11 mouse cellular contexts compared by ENCODE assay signal in the genomic region with DNA sequence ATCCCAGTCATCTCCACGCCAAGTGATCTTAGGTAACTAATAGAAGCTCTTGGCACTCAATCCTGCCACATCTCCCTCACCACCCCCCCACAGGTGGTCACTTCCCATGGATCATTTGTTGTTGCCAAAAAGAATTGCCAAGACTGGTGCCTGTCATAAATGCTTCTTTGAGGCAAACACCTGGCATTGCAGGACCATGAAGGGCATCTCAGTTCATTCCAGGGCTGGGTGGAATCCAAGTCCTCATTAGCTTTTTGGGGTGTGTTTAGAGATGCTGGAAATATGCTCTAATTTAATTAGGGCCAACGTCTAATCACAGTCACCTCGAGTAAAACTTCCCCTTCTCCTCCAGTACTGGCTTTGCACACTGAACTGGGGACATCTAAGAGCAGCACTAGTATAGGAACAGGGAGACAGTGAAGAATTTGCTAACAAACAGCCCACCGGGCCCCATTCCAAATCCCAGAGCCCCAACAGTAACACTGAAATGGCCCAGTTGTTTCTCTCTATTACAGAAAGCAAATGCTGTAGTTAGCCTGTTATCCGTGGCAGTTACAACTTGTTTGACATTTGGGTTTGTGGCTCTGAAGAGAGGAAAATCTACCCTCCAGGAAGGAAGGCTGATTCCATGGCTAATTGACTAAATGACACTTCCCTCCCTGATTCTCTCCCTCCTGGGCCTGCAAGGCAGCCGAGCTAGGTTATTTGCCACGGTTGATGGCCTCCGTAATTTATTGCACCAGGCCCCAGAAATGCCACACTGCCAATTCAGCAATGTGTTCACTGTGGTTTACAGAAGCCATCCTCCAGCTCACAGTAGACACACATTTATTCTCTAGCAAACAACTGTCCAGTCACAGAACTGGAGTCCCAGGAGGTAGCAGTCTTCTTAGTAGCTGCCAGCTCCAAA.
A peak's percentile ranks its signal among the peaks of the same experiment; 100 is the strongest.
DNase-seq lines count a peak whose midpoint lies in the region; ATAC-seq and TF ChIP-seq lines count a peak whose summit lies in the region.
"Had no signal": no experiment of that assay in that cellular context is flagged by ENCODE, and none has a peak within 500 bp of the region (broad histone marks: within the 10 kb centered on the region; RNA-seq: fewer than 3 reads in every experiment).

No protein-coding gene starts in this region.

- TF ChIP-seq EP300 in heart, adult 2 months (IDR thresholded peaks at IDR 0.05; ENCODE audit: insufficient read depth, low read depth, low read length), result no peak

- WGBS in forebrain, embryonic 13.5 days, result 59% methylated on average over 8 of the region's 8 CpGs
- 63% methylated on average over 8 of the region's 8 CpGs for WGBS in forebrain, embryonic 10.5 days
- 52% methylated on average over 8 of the region's 8 CpGs for WGBS in midbrain, postnatal 0 days
- 74% methylated on average over 8 of the region's 8 CpGs for WGBS in heart, adult 2 months

- peak; percentile 80 for ATAC-seq in forebrain, embryonic 13.5 days
- 0 out of 2 replicates have a peak, but pooled peaks have one; percentile 25 for ATAC-seq in midbrain, postnatal 0 days (ENCODE audit: low FRiP score)

- TF ChIP-seq POLR2A in heart, adult 2 months (IDR thresholded peaks at IDR 0.05; ENCODE audit: insufficient read depth, low read depth, low read length), result no peak

- H3K4me1 ChIP-seq in forebrain, embryonic 13.5 days, result peaks cover 6% of the 10 kb centered on the region; the same call in 1 of the 2 replicates
- H3K4me1 ChIP-seq in forebrain, embryonic 10.5 days, result 0 out of 2 replicates have a peak, but pooled peaks cover 4% of the 10 kb centered on the region
- no peaks in the 10 kb centered on the region for H3K4me1 ChIP-seq in midbrain, postnatal 0 days (ENCODE audit: insufficient read depth, low read length)
- no peaks in the 10 kb centered on the region for H3K4me1 ChIP-seq in heart, adult 2 months (ENCODE audit: control insufficient read depth, insufficient read depth, low read length)
- H3K4me1 ChIP-seq: heart, embryonic 12.5 days had no signal

- intact Hi-C loops in heart, adult 2 months (cut with DNase I), result no loop called here

- DNase-seq in forebrain, embryonic 10.5 days (ENCODE audit: extremely low spot score, low spot score), result no peak
- DNase-seq in brain, adult 2 months (ENCODE audit: low read depth, low spot score), result peak; percentile 16
- peak; percentile 5 for DNase-seq in kidney, adult 18-20 months
- peak; percentile 78 for DNase-seq in midbrain, postnatal 0 days (ENCODE audit: low spot score)
- DNase-seq in urinary bladder, postnatal 4 days (ENCODE audit: low spot score in 2 of 2), result no peak
- DNase-seq in heart, adult 2 months, result no peak
- DNase-seq in lung, postnatal 25 days (ENCODE audit: low spot score), result no peak

- TF ChIP-seq CTCF in midbrain, postnatal 0 days (IDR thresholded peaks at IDR 0.05), result no peak
- no peak for TF ChIP-seq CTCF in heart, adult 2 months (IDR thresholded peaks at IDR 0.05)

- no peaks in the 10 kb centered on the region for H3K27me3 ChIP-seq in forebrain, embryonic 13.5 days
- H3K27me3 ChIP-seq in forebrain, embryonic 10.5 days (ENCODE audit: poor library complexity, severe bottlenecking), result no peaks in the 10 kb centered on the region
- H3K27me3 ChIP-seq in midbrain, postnatal 0 days (ENCODE audit: insufficient read depth, low read length), result no peaks in the 10 kb centered on the region
- no peaks in the 10 kb centered on the region for H3K27me3 ChIP-seq in heart, adult 2 months (ENCODE audit: control insufficient read depth, insufficient read depth, low read length)
- H3K27me3 ChIP-seq: heart, embryonic 12.5 days; limb, embryonic 13.5 days had no signal

- no peaks in the 10 kb centered on the region for H3K79me2 ChIP-seq in heart, adult 2 months (replicated peaks; ENCODE audit: control insufficient read depth, insufficient read depth, low read length)

- no peak overlapping the region for H3K9ac ChIP-seq in forebrain, embryonic 13.5 days
- H3K9ac ChIP-seq in midbrain, postnatal 0 days (replicated peaks; ENCODE audit: low read length, poor library complexity, severe bottlenecking), result no peak overlapping the region
- no peak overlapping the region for H3K9ac ChIP-seq in heart, adult 2 months (ENCODE audit: low read depth, low read length)
- H3K9ac ChIP-seq: heart, embryonic 12.5 days; limb, embryonic 13.5 days had no signal

- no peak overlapping the region for H3K4me3 ChIP-seq in forebrain, embryonic 13.5 days
- no peak overlapping the region for H3K4me3 ChIP-seq in forebrain, embryonic 10.5 days
- H3K4me3 ChIP-seq in midbrain, postnatal 0 days (ENCODE audit: low read depth, low read length), result no peak overlapping the region
- H3K4me3 ChIP-seq in heart, adult 2 months, result no peak overlapping the region
- H3K4me3 ChIP-seq: heart, embryonic 12.5 days; limb, embryonic 13.5 days had no signal

- no peaks in the 10 kb centered on the region for H3K9me3 ChIP-seq in forebrain, embryonic 13.5 days (replicated peaks)
- no peaks in the 10 kb centered on the region for H3K9me3 ChIP-seq in forebrain, embryonic 10.5 days
- no peaks in the 10 kb centered on the region for H3K9me3 ChIP-seq in midbrain, postnatal 0 days (ENCODE audit: low read length)
- H3K9me3 ChIP-seq: heart, embryonic 12.5 days; limb, embryonic 13.5 days had no signal

- H3K4me2 ChIP-seq in forebrain, embryonic 13.5 days, result no peak overlapping the region
- H3K4me2 ChIP-seq in midbrain, postnatal 0 days (ENCODE audit: low read depth, low read length, poor library complexity, severe bottlenecking), result no peak overlapping the region
- H3K4me2 ChIP-seq: heart, embryonic 12.5 days; limb, embryonic 13.5 days had no signal

- H3K27ac ChIP-seq in forebrain, embryonic 13.5 days, result no peak overlapping the region
- no peak overlapping the region for H3K27ac ChIP-seq in forebrain, embryonic 10.5 days
- H3K27ac ChIP-seq in midbrain, postnatal 0 days (ENCODE audit: low read depth, low read length), result no peak overlapping the region
- H3K27ac ChIP-seq in heart, adult 2 months, result no peak overlapping the region
- H3K27ac ChIP-seq: limb, embryonic 13.5 days; macrophage had no signal

- H3K36me3 ChIP-seq in forebrain, embryonic 13.5 days (ENCODE audit: poor library complexity, severe bottlenecking), result no peaks in the 10 kb centered on the region
- no peaks in the 10 kb centered on the region for H3K36me3 ChIP-seq in forebrain, embryonic 10.5 days (replicated peaks)
- no peaks in the 10 kb centered on the region for H3K36me3 ChIP-seq in midbrain, postnatal 0 days (ENCODE audit: insufficient read depth, low read length)
- H3K36me3 ChIP-seq in heart, adult 2 months (ENCODE audit: control insufficient read depth, insufficient read depth, low read length), result no peaks in the 10 kb centered on the region
- H3K36me3 ChIP-seq: heart, embryonic 12.5 days; limb, embryonic 13.5 days had no signal

Comparison
In these comparisons a context has a peak if more than half of its experiments do, and no peak if none do; other contexts are left out.
1. DNase-seq: peak in brain, adult 2 months (single experiment), kidney, adult 18-20 months (single experiment) and midbrain, postnatal 0 days (single experiment); none in forebrain, embryonic 10.5 days (single experiment), urinary bladder, postnatal 4 days (0 of 2), heart, adult 2 months (0 of 2) and lung, postnatal 25 days (single experiment).